Mouse (Mus musculus) olfactory bulb, adult 2 months (tissue): Measurements from ENCODE around the gene Cblc. TPM values are rescaled to one million over a fixed set of nuclear protein-coding genes. Genes with fewer than 3 reads are reported as not detected.

Experiments used
- H3K27ac ChIP-seq: fragments of 200-500 bp; 2 replicates; pipeline ENCODE4 v1.5.1; 2012; ENCODE audit warnings: low read depth, low read length; ENCODE audit not compliant: insufficient read depth
- H3K4me1 ChIP-seq: fragments of 200-500 bp; 2 replicates; pipeline ENCODE4 v1.6.1; 2012; ENCODE audit warnings: low read length; ENCODE audit not compliant: control insufficient read depth, insufficient read depth
- H3K4me3 ChIP-seq: fragments of 200-500 bp; 2 replicates; pipeline ENCODE4 v1.5.1; 2012; ENCODE audit warnings: mild to moderate bottlenecking, low read depth, low read length, moderate library complexity; ENCODE audit not compliant: insufficient read depth
- CTCF ChIP-seq: fragments of 200-500 bp; IDR thresholded peaks from 2 replicates; pipeline ENCODE4 v1.5.1; 2012; ENCODE audit warnings: low read depth, mild to moderate bottlenecking, low read length, moderate library complexity; ENCODE audit not compliant: insufficient read depth
- POLR2A ChIP-seq: fragments of 200-500 bp; IDR thresholded peaks from 2 replicates; pipeline ENCODE4 v1.6.1; 2012; ENCODE audit warnings: mild to moderate bottlenecking, low read depth, low read length, moderate library complexity; ENCODE audit not compliant: insufficient read depth
- whole genome bisulfite sequencing: fragments of 180-500 bp; shearing (Covaris S2); methylation state at CpG from one replicate; pipeline ENCODE4 v1.1.7; 2018; 5-methylcytosine and 5-hydroxymethylcytosine counted together
- polyA plus RNA-seq: library from polyadenylated mRNA; stranded (reverse); fragments of >200 nt; gene quantifications from 2 replicates; pipeline ENCODE4 v1.2.4, GENCODE M21; 2012; ENCODE audit warnings: low replicate concordance; ENCODE audit not compliant: missing spikeins, insufficient read depth, insufficient read length

Gene Cblc
- polyA plus RNA-seq, 1 experiment, result not detected

DNA sequence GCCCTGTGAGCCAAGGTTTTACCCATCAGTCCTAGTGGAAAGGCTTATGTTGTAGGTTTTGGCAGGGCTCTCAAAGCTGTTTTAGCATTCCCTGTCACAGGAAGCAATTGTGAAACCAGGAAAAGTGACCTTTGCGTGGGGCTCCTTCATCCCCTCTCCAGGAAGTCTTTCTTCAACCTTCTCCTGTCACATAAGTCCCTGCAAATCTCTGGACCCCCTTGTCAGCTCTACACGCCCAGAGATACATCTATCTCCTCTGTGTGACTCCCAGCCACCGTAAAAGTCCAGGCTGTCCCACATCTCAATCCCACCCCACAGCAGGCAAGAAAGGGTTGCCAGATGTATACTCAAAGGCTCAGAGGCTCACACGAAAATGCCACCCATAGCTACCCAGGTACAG is 24.9 kb downstream of the Cblc start:
- no peak overlapping the region for H3K4me3 ChIP-seq
- peaks cover 16% of the 10 kb centered on the region for H3K4me1 ChIP-seq
- WGBS, result 72% methylated on average over 4 of the region's 4 CpGs
- TF ChIP-seq CTCF (no peak), POLR2A (no peak)
- H3K27ac ChIP-seq, result no peak overlapping the region

DNA sequence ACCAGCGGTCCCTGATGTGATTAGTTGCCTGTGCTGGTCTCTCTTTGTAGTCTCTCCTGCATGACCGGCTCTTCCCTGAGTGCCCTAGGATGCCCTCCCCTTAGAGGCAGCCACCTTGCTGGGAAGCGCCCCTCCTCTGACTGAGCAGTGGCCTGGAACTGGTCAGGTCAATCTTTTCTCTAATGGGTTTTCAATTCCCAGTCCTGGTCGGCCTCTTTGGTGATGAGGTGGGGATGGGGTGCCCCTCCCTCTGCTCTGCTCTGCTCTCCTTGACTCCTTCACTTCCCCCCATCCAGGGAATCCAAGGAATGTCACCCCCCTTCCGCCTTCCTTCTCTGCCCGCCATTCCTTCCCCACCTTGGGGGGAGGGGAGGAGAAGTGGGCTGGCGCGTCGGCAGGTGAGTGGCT is 25.6 kb downstream of the Cblc start, which contains the start of gene Bcam:
Gene Bcam, minus strand, starts transcription at position 33 of the 408 bp plus-strand sequence.
- Histone ChIP-seq H3K27ac (no peak within 1 kb of the TSS), H3K4me1 (peaks cover 16% of the 10 kb centered on the region), H3K4me3 (peak within 1 kb of the TSS; percentile 35)
- WGBS, result 11% methylated on average over 9 of the region's 9 CpGs
- TF ChIP-seq CTCF, result no peak
- no peak for TF ChIP-seq POLR2A

DNA sequence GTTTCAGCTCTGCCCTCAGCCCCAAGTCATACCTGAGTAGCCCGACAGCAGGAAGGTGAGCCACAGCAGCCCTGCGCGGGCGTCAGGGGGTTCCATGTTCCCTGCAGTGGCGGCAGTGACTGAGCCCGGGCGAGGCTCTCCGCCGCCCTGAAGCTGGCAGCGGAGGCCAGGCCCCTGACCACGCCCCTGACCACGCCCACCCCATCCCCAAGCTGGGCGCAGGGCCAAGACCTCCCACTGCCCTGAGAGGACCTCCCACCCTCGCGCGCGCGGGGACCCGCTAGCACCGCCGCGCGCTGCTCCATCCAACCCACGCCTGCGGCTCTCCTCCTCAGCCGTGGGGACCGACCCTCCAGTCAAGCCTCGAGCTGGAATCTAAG is 26.2 kb downstream of the Cblc start:
- Histone ChIP-seq H3K27ac (no peak overlapping the region), H3K4me1 (peaks cover 16% of the 10 kb centered on the region), H3K4me3 (peak overlapping the region; percentile 35)
- WGBS, result under 1% methylated on average over 28 of the region's 28 CpGs
- TF ChIP-seq POLR2A, result no peak
- no peak for TF ChIP-seq CTCF

DNA sequence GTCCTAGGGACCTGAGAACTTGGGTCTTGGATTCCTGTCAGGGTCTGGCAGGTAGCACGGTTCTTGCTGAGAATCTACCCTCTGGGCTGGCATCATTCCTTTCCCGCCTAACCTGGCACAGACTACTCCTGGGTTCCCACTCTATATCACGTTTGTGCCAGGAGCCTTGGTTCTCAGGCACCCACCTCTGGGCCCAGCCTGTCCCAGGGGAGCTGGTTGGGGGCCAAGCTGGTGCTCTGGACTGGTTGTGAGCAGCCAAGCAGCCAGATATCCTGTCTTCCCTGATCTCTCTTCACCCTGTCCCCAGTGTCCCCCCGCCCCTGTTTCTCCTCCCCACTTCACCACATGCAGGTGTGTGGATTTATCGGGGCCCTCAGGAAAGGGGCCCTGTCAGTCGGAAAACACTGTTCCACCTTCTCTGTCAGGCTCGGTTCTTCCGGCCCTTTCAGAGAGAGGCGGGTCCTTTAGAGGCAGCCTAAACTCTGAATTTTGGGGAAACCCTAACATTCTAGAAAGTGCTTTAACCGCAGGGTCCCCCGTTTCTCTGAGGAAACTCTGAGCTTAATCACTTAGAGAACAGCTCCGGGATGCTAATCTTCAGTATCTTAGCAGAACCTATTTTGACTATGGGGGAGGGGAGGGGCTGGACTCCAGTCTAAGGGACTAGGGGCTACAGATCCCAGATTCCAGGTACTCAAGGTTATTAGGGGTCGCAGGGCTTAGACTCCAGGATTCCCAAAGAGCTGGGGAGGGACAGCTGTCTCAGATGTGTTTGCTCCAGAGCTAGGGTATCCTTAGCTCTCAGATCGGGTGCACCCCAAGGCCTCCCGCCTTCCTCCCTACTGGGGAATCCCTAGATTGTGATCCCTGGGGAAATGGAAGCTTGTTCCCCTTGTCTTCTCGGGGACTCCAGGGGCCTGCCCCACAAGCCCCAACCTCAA is 26.9 kb downstream of the Cblc start:
- TF ChIP-seq POLR2A (no peak), CTCF (no peak)
- Histone ChIP-seq H3K27ac (no peak overlapping the region), H3K4me1 (peaks cover 16% of the 10 kb centered on the region), H3K4me3 (peak overlapping the region; percentile 35)
- WGBS, result 14% methylated on average over 16 of the region's 16 CpGs

DNA sequence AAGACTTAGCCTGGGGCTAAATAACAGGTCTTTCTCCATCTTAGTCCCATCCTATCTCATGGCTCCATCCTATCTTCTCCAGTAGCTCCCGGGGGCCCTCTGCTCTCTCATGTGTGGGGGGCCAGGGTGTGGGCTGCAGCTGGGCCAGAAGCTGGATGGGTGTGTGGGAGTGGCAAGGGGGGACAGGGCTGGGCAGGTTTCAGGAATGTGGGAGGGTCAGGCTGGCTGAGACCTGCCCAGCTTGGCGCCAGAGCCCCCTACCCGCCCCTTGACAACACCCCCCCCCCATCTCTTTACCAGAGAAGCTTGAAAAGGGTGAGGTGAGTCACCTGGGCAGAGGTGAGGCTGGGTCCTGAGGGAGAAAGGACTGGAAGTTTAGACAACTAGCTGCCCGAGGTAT is 27.6 kb downstream of the Cblc start:
- Histone ChIP-seq H3K4me1 (peaks cover 16% of the 10 kb centered on the region), H3K4me3 (no peak overlapping the region), H3K27ac (no peak overlapping the region)
- TF ChIP-seq CTCF, result no peak
- no peak for TF ChIP-seq POLR2A
- WGBS, result 49% methylated on average over 4 of the region's 4 CpGs

DNA sequence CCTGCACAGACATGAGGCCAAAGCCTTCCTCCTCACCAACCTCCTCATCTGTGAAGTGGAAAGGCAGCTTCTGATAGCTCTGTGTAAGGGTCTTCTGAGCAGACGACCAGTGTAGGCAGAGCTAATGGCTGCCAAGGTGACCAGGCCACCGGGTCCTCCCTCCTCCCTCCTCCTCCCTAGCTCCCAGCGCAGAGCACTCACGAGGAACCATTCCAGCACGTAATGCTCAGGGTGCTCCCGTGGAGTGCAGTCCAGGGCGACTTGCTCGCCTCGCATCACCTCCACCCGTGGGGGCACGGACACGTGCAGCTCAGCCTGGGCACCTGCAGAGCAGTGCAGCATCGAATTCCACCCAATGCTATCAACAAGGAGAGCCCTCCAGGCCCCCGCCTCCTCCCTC is 28.4 kb downstream of the Cblc start:
- H3K4me1 ChIP-seq, result peaks cover 16% of the 10 kb centered on the region
- H3K27ac ChIP-seq, result no peak overlapping the region
- 74% methylated on average over 14 of the region's 14 CpGs for WGBS
- TF ChIP-seq POLR2A (no peak), CTCF (no peak)
- no peak overlapping the region for H3K4me3 ChIP-seq

DNA sequence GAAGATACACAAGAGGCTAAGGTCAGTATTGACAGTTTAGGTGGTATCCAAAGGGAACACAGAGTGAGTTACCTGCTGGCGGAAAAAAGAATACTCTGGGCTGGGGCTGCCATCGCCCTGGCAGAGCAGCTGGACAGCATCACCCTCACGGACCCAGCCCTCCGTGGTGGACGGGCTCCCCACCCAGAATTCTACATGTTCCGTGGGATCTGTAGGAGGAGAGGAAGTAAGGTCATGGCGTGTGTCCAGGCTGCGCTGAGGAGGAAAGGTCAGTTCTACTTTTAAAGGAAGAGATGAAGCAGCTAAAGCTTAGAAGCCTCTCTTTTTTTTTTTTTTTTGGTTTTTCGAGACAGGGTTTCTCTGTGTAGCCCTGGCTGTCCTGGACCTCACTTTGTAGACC is 32.0 kb downstream of the Cblc start:
- WGBS, result 83% methylated on average over 9 of the region's 9 CpGs
- no peak for TF ChIP-seq POLR2A
- no peak for TF ChIP-seq CTCF

DNA sequence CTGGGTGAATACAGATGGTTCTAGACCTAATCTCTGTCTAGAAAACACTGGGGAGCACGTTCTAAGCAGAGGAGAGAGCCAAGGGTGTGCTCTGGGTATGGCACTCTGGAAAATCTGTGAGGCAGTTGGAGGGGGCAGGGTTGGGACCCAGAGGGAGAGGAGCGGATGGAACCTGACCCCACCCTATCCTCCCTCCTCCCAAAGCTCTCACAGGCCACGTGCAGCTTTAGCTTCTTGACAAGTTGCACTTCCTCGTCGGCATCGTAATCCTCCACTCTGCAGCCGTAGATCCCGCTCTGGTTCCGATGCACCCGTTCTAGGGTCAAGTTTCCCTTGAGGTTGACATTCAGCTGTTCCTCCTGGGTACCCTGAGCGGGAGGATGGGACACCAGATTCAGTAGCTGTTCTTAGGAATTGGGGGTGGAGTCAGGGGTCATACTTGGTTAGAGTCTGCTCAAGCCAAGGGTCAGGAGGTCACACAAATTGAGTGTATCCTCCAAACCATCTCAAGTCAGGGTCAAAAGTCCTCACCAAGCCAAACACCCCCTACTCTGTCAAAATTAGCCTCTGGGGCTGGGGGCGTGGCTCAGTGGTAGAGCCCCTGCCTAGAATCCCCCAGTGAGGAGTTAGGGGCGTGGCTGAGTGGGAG is 32.7 kb downstream of the Cblc start:
- 83% methylated on average over 13 of the region's 13 CpGs for WGBS
- no peak overlapping the region for H3K27ac ChIP-seq
- no peaks in the 10 kb centered on the region for H3K4me1 ChIP-seq
- TF ChIP-seq POLR2A, result no peak
- no peak for TF ChIP-seq CTCF
- no peak overlapping the region for H3K4me3 ChIP-seq

More for the DNA sequence above, 32.0 kb downstream of the Cblc start:
- Histone ChIP-seq H3K27ac (no peak overlapping the region), H3K4me1 (0 out of 2 replicates have a peak, but pooled peaks cover 5% of the 10 kb centered on the region), H3K4me3 (no peak overlapping the region)

DNA sequence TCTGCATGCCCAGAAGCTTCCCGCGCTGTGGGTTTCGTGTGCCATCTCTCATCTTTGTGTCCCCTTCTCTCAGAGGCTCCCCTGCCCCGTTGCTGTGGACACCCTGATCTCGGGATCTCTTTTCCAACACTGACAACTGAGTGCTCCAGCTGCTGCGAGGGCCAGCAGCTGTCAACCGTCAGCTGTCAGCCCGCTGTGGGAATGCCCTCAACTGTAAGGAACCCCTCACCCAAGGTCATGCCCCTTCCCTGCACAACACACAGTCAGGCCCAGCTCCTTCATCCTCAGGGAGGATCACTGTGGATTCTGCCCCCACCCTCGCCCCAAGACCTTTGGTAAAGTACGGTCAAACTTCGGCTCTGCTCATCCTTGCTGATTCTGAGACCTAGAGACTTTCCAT is 34.3 kb downstream of the Cblc start:
- no peak overlapping the region for H3K27ac ChIP-seq
- TF ChIP-seq POLR2A (no peak), CTCF (no peak)
- H3K4me1 ChIP-seq, result no peaks in the 10 kb centered on the region
- no peak overlapping the region for H3K4me3 ChIP-seq
- 91% methylated on average over 11 of the region's 11 CpGs for WGBS
